Mouse (Mus musculus): ENCODE measurements around the gene Pitx3. TPM values are rescaled to one million over a fixed set of nuclear protein-coding genes. Genes with fewer than 3 reads are reported as not detected.

The Pitx3 gene
- polyA plus RNA-seq, 1 experiment from 2014 or later = 0.24 TPM

- peak; percentile 98 for ATAC-seq (ENCODE audit: low FRiP score)
- Histone ChIP-seq H3K4me1 (peaks cover 32% of the 10 kb centered on the region), H3K4me2 (peak within 1 kb of the TSS; percentile 70), H3K27ac (peak within 1 kb of the TSS; percentile 43; the same call in 1 of the 2 replicates), H3K9ac (peak within 1 kb of the TSS; percentile 68), H3K36me3 (replicated peaks) (no peaks in the 10 kb centered on the region), H3K9me3 (no peaks in the 10 kb centered on the region), H3K4me3 (replicated peaks) (peak within 1 kb of the TSS; percentile 61), H3K27me3 (peaks cover 39% of the 10 kb centered on the region)
- WGBS = under 1% methylated on average over 37 of the region's 37 CpGs
Observed at GRCm38 (mm10) chr19:46152127-46152803, 4.1 kb upstream of the Pitx3 start, which contains the start of gene Gbf1. Gene Gbf1 (plus strand): TSS chr19:46152509.

- Histone ChIP-seq H3K4me3 (replicated peaks) (no peak overlapping the region), H3K9me3 (no peaks in the 10 kb centered on the region), H3K27me3 (peaks cover 68% of the 10 kb centered on the region), H3K27ac (no peak overlapping the region), H3K4me1 (peaks cover 28% of the 10 kb centered on the region), H3K9ac (no peak overlapping the region), H3K36me3 (replicated peaks) (no peaks in the 10 kb centered on the region), H3K4me2 (peak overlapping the region; percentile 76; the same call in 1 of the 2 replicates)
- no peak for ATAC-seq (ENCODE audit: low FRiP score)
- 22% methylated on average over 12 of the region's 12 CpGs for WGBS
Observed at GRCm38 (mm10) chr19:46149091-46149490, 965 bp upstream of the Pitx3 start.

- H3K4me3 ChIP-seq (replicated peaks) = peak overlapping the region; percentile 47
- H3K9ac ChIP-seq = peak overlapping the region; percentile 36; the same call in 1 of the 2 replicates
- 0% methylated on average over 27 of the region's 27 CpGs for WGBS
Observed at GRCm38 (mm10) chr19:46148372-46148760, 240 bp upstream of the Pitx3 start.

GRCm38 (mm10) chr19:46141091-46141490 lies 7.0 kb downstream of the Pitx3 start:
- Histone ChIP-seq H3K9ac (peak overlapping the region; percentile 33; the same call in 1 of the 2 replicates), H3K4me3 (replicated peaks) (no peak overlapping the region), H3K27ac (no peak overlapping the region), H3K9me3 (no peaks in the 10 kb centered on the region), H3K27me3 (peaks cover 96% of the 10 kb centered on the region), H3K4me2 (peak overlapping the region; percentile 17; the same call in 1 of the 2 replicates), H3K36me3 (replicated peaks) (no peaks in the 10 kb centered on the region), H3K4me1 (peaks cover 27% of the 10 kb centered on the region)
- WGBS = 7% methylated on average over 6 of the region's 6 CpGs
- peak; percentile 57; the same call in 1 of the 2 replicates for ATAC-seq (ENCODE audit: low FRiP score)

More at GRCm38 (mm10) chr19:46148372-46148760, 240 bp upstream of the Pitx3 start:
- H3K4me1 ChIP-seq = peaks cover 20% of the 10 kb centered on the region
- H3K36me3 ChIP-seq (replicated peaks) = no peaks in the 10 kb centered on the region
- H3K9me3 ChIP-seq = no peaks in the 10 kb centered on the region
- H3K4me2 ChIP-seq = peak overlapping the region; percentile 76
- peaks cover 76% of the 10 kb centered on the region for H3K27me3 ChIP-seq
- peak; percentile 42; the same call in 1 of the 2 replicates for ATAC-seq (ENCODE audit: low FRiP score)
- H3K27ac ChIP-seq = no peak overlapping the region

GRCm38 (mm10) chr19:46140324-46140723 lies 7.8 kb downstream of the Pitx3 start:
- Histone ChIP-seq H3K36me3 (replicated peaks) (no peaks in the 10 kb centered on the region), H3K9me3 (no peaks in the 10 kb centered on the region), H3K4me3 (replicated peaks) (no peak overlapping the region), H3K27ac (no peak overlapping the region), H3K27me3 (peaks cover 97% of the 10 kb centered on the region), H3K4me1 (peaks cover 35% of the 10 kb centered on the region), H3K9ac (0 out of 2 replicates have a peak overlapping the region, but pooled peaks have one; percentile 17), H3K4me2 (no peak overlapping the region)
- no peak for ATAC-seq (ENCODE audit: low FRiP score)
- WGBS = 49% methylated on average over 2 of the region's 2 CpGs

- Histone ChIP-seq H3K9me3 (no peaks in the 10 kb centered on the region), H3K27ac (no peak overlapping the region), H3K4me3 (replicated peaks) (peak overlapping the region; percentile 57), H3K4me2 (peak overlapping the region; percentile 99), H3K4me1 (peaks cover 40% of the 10 kb centered on the region), H3K27me3 (peaks cover 96% of the 10 kb centered on the region), H3K9ac (peak overlapping the region; percentile 57), H3K36me3 (replicated peaks) (no peaks in the 10 kb centered on the region)
- WGBS = 1% methylated on average over 49 of the region's 49 CpGs
- 0 out of 2 replicates have a peak, but pooled peaks have one; percentile 5 for ATAC-seq (ENCODE audit: low FRiP score)
Observed at GRCm38 (mm10) chr19:46136639-46137580, 11.2 kb downstream of the Pitx3 start.

GRCm38 (mm10) chr19:46135789-46136638 lies 12.1 kb downstream of the Pitx3 start:
- Histone ChIP-seq H3K27me3 (peaks cover 96% of the 10 kb centered on the region), H3K9ac (peak overlapping the region; percentile 57), H3K4me1 (peaks cover 38% of the 10 kb centered on the region), H3K4me3 (replicated peaks) (peak overlapping the region; percentile 57), H3K27ac (no peak overlapping the region), H3K36me3 (replicated peaks) (no peaks in the 10 kb centered on the region), H3K4me2 (peak overlapping the region; percentile 99), H3K9me3 (no peaks in the 10 kb centered on the region)
- ATAC-seq (ENCODE audit: low FRiP score) = peak; percentile 50; the same call in 1 of the 2 replicates
- WGBS = under 1% methylated on average over 75 of the region's 79 CpGs

- peaks cover 98% of the 10 kb centered on the region for H3K27me3 ChIP-seq
- peak overlapping the region; percentile 57; the same call in 1 of the 2 replicates for H3K9ac ChIP-seq
- no peak overlapping the region for H3K27ac ChIP-seq
- peak overlapping the region; percentile 99 for H3K4me2 ChIP-seq
- under 1% methylated on average over 12 of the region's 12 CpGs for WGBS
- peaks cover 30% of the 10 kb centered on the region for H3K4me1 ChIP-seq
- no peaks in the 10 kb centered on the region for H3K36me3 ChIP-seq (replicated peaks)
- H3K4me3 ChIP-seq (replicated peaks) = peak overlapping the region; percentile 57
- ATAC-seq (ENCODE audit: low FRiP score) = peak; percentile 79
- no peaks in the 10 kb centered on the region for H3K9me3 ChIP-seq
Observed at GRCm38 (mm10) chr19:46135297-46135696, 12.8 kb downstream of the Pitx3 start.

GRCm38 (mm10) chr19:46132577-46132976 lies 15.5 kb downstream of the Pitx3 start:
- no peak for ATAC-seq (ENCODE audit: low FRiP score)
- Histone ChIP-seq H3K9me3 (no peaks in the 10 kb centered on the region), H3K27ac (no peak overlapping the region), H3K36me3 (replicated peaks) (no peaks in the 10 kb centered on the region), H3K4me3 (replicated peaks) (no peak overlapping the region), H3K4me2 (no peak overlapping the region), H3K4me1 (peaks cover 30% of the 10 kb centered on the region), H3K27me3 (peaks cover 80% of the 10 kb centered on the region), H3K9ac (no peak overlapping the region)
- 44% methylated on average over 6 of the region's 6 CpGs for WGBS

GRCm38 (mm10) chr19:46131694-46132525 lies 16.2 kb downstream of the Pitx3 start, which contains the start of gene Elovl3:
Gene Elovl3 (plus strand): TSS chr19:46131897.
- H3K27ac ChIP-seq = no peak within 1 kb of the TSS

More at GRCm38 (mm10) chr19:46131694-46132525, 16.2 kb downstream of the Pitx3 start, which contains the start of gene Elovl3:
- no peaks in the 10 kb centered on the region for H3K9me3 ChIP-seq
- WGBS = 2% methylated on average over 31 of the region's 31 CpGs
- no peaks in the 10 kb centered on the region for H3K36me3 ChIP-seq (replicated peaks)
- peak within 1 kb of the TSS; percentile 23 for H3K4me3 ChIP-seq (replicated peaks)
- peak within 1 kb of the TSS; percentile 43 for H3K4me2 ChIP-seq
- H3K27me3 ChIP-seq = peaks cover 73% of the 10 kb centered on the region
- no peak within 1 kb of the TSS for H3K9ac ChIP-seq
- ATAC-seq (ENCODE audit: low FRiP score) = no peak
- peaks cover 26% of the 10 kb centered on the region for H3K4me1 ChIP-seq

All from forebrain, embryonic 12.5 days (tissue).